Mouse (Mus musculus) brain, embryonic 14.5 days (tissue): Measurements from ENCODE around the gene Nfatc3. TPM values are rescaled to one million over a fixed set of nuclear protein-coding genes. Genes with fewer than 3 reads are reported as not detected.

Experiments
- DNase-seq: peaks from one replicate; pipeline ENCODE4 v3.0.0-alpha.2; 2011; ENCODE audit warnings: low read depth
- CTCF ChIP-seq: fragments of 200-500 bp; IDR thresholded peaks from 2 replicates; pipeline ENCODE4 v1.5.1; 2012; ENCODE audit warnings: inconsistent platforms, mild to moderate bottlenecking, moderate library complexity, borderline replicate concordance; ENCODE audit not compliant: insufficient read depth, insufficient read length; ENCODE audit errors: extremely low read depth
- POLR2A ChIP-seq: fragments of 200-500 bp; IDR thresholded peaks from 2 replicates; pipeline ENCODE4 v1.6.1; 2012; ENCODE audit warnings: mild to moderate bottlenecking, inconsistent platforms, borderline replicate concordance; ENCODE audit not compliant: poor library complexity, insufficient read depth, insufficient read length, severe bottlenecking; ENCODE audit errors: extremely low read depth
- polyA plus RNA-seq: library from polyadenylated mRNA; depleted of rRNA; stranded (reverse); fragments of >200 nt; gene quantifications from 2 replicates; pipeline ENCODE4 v1.2.3, GENCODE M21; 2012

Gene Nfatc3
- polyA plus RNA-seq, 1 experiment = 13.1 TPM

- DNase-seq = no peak
- no peak for TF ChIP-seq POLR2A
- no peak for TF ChIP-seq CTCF
These were observed 71.4 kb downstream of the Nfatc3 start for GRCm38 (mm10) chr8:106129997-106130396.

GRCm38 (mm10) chr8:106130505-106130904 is 71.9 kb downstream of the Nfatc3 start:
- TF ChIP-seq POLR2A (no peak), CTCF (no peak)

DNA sequence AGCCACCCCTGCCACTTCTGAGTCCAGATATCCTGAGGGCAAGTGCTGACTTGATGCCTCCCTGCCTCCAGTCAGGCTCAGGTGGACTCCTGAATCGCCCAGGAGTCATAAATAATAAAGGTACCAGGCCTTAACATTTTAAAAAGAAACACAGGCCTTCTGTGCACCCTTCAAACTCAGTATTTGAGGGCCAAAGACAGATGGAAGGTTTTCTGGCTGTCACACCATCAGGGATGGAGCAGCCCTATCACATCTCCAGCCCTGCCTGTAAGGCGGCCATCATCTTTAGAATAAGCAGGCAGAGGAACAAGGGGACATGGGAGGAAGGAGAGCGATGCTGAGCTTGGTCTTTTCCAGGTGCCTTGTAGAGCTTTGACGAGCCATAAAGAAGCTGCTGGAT is 72.4 kb downstream of the Nfatc3 start:
- TF ChIP-seq CTCF = no peak
- TF ChIP-seq POLR2A = no peak
- DNase-seq = no peak

More at GRCm38 (mm10) chr8:106130505-106130904, 71.9 kb downstream of the Nfatc3 start:
- DNase-seq = no peak

DNA sequence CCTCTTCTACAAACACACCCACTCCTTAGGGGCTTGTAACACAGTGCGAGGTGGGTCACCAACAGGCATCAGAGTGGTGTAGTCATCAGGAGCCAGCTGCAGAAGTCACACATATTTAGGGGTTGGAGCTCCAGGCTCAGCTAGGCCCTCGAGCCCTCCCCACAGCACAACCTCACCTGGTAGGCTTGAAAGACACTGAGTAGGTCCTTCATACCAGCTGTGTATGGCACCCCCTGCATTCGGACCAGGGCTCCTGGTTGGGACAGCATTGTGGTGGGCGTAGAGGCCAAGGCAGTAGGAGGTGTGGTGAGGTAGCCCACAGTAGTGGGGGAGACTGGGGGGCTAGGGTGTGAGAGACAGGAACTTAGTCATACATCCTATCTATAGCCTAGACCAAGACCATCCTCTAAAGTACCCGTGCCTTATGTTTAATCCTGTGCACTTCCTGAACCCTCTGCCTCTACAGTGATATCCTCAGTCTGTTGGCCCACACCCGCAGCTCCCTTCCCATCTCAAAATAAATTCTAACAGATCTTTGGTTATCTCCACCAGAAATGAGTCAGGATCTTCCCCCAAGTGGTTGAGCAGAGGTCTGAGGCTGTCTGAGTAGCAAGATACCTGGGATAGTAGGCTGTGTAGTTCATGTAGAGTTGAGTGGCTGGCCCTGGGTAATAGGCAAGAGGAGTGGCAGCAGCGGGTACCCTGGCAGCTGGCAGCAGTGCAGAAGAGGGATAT is 73.0 kb downstream of the Nfatc3 start:
- DNase-seq = no peak
- TF ChIP-seq CTCF = no peak
- no peak for TF ChIP-seq POLR2A

DNA sequence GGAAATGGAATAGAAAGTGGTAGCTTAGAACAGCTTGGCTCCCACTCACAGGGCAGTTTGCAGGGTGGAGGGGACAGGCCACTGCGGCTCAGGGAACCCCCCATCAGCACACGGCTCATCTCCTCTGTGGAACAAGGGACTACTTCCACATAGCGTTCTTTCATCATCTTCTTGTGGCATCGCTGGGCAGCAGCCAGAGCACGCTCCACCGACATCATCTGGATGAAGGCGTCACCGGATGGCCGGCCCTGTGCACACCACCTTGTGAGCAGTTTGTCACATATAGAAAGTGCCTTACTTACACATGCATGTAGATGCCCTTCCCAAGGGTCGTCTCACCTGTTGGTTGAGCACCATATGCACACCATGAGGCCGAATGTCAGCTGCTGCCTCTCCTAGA is 73.7 kb downstream of the Nfatc3 start:
- DNase-seq = no peak
- TF ChIP-seq POLR2A (no peak), CTCF (no peak)

DNA sequence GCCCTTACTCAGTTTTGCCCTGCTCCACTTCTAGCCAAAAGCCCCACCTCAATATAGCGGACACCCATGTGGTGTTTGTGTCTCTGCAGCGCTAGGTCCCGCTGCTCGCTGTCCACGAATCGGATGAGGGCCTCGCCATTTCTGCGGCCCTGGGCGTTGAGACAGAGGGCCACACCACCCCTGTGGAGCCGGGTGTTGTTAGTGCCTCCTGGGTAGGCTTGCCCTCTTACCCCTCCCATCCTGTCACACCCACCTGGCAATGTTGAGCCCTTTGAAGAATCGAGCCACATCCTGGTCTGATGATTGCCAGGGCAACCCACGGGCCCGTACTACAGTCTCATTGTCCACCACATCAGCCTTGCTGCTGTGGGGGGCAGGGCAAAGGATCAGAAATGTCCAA is 74.9 kb downstream of the Nfatc3 start:
- no peak for DNase-seq

GRCm38 (mm10) chr8:106133946-106134345 is 75.3 kb downstream of the Nfatc3 start:
- no peak for TF ChIP-seq POLR2A
- no peak for TF ChIP-seq CTCF
- DNase-seq = no peak

More for the DNA sequence above, 74.9 kb downstream of the Nfatc3 start:
- TF ChIP-seq POLR2A = no peak
- TF ChIP-seq CTCF = no peak

DNA sequence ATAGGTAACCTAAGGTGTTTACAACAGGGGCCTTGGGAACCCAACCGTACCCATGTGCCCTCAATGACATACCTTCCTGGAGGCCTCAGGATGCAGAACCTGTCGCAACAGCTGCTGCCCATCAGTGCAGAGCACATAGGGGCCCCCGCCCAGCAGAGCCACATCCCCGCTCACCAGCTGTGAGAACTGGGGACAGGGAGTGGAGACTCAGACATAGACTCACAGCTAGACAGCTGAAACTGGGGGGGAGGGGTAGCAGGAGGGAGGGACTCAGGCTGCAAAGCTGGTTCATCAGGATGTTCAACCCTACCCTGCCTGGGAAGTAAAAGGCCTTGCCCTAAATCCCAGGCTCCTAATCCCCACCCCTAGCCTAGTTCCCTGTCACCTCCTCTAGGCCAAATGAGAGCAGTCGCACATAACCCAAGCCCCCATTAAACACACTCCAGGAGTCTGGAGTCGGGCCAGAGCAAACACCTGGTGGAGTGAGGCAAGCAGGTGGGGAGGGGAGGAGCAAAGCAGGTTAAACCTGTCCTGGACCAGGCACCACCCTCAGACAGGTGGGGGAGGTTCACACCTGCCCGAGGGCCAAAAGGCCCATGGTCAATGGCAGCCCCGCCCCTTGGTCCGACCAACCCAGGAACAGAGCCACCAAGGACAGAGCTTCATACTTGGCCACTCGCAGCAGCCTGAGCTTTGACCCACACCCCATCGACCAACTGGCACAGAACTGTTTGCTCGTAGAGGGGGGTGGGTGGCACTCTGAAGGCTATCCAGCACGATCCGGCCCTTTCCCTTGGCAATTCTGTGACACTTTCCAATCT is 76.3 kb downstream of the Nfatc3 start:
- no peak for DNase-seq
- no peak for TF ChIP-seq CTCF
- TF ChIP-seq POLR2A = no peak

GRCm38 (mm10) chr8:106135672-106136071 is 77.0 kb downstream of the Nfatc3 start:
- no peak for DNase-seq
- TF ChIP-seq CTCF = no peak
- TF ChIP-seq POLR2A = no peak

- DNase-seq = no peak
- TF ChIP-seq CTCF (no peak), POLR2A (no peak)
These were observed 77.8 kb downstream of the Nfatc3 start, which contains the start of gene Esrp2 for GRCm38 (mm10) chr8:106136156-106137130. Gene Esrp2 (minus strand): TSS chr8:106136974.
